ENCODE assay signal across 9 mouse cellular contexts in genomic region chr5:148554242-148554641, GRCm38 (mm10). TPM values are rescaled to one million over a fixed set of nuclear protein-coding genes. Genes with fewer than 3 reads are reported as not detected.
DNase-seq lines count a peak whose midpoint lies in the region; ATAC-seq and TF ChIP-seq lines count a peak whose summit lies in the region.
"Had no signal": no experiment of that assay in that cellular context is flagged by ENCODE, and none has a peak within 500 bp of the region (broad histone marks: within the 10 kb centered on the region; RNA-seq: fewer than 3 reads in every experiment).

No protein-coding gene starts in this region.

- intact Hi-C loops in left cerebral cortex, adult 2 months (cut with DNase I) = loop anchor here (5.0 kb wide), 2 partner anchors 222 to 498 kb away; no protein-coding TSS in a partner anchor

- WGBS in lung, embryonic 15.5 days = 32% methylated on average over 7 of the region's 7 CpGs
- WGBS in limb, embryonic 11.5 days = 12% methylated on average over 7 of the region's 7 CpGs
- 19% methylated on average over 7 of the region's 7 CpGs for WGBS in neural tube, embryonic 15.5 days

- H3K4me2 ChIP-seq in lung, embryonic 15.5 days = peak overlapping the region; percentile 9; the same call in 1 of the 2 replicates
- peak overlapping the region; percentile 31 for H3K4me2 ChIP-seq in limb, embryonic 11.5 days (ENCODE audit: low read depth, severe bottlenecking)
- peak overlapping the region; percentile 51 for H3K4me2 ChIP-seq in neural tube, embryonic 15.5 days

- no peak for ATAC-seq in lung, embryonic 15.5 days (ENCODE audit: borderline replicate concordance, extremely low read depth, low FRiP score, low TSS enrichment)
- ATAC-seq in limb, embryonic 11.5 days (ENCODE audit: insufficient number of reproducible peaks, low FRiP score, low TSS enrichment, low read depth) = no peak
- ATAC-seq in neural tube, embryonic 15.5 days (ENCODE audit: low FRiP score) = no peak

- no peak for TF ChIP-seq CTCF in left cerebral cortex, adult 2 months (IDR thresholded peaks at IDR 0.05)

- H3K36me3 ChIP-seq in lung, embryonic 15.5 days = no peaks in the 10 kb centered on the region
- H3K36me3 ChIP-seq in limb, embryonic 11.5 days (ENCODE audit: control insufficient read depth, insufficient read depth, low read length) = no peaks in the 10 kb centered on the region
- no peaks in the 10 kb centered on the region for H3K36me3 ChIP-seq in neural tube, embryonic 15.5 days
- H3K36me3 ChIP-seq: limb, embryonic 15.5 days had no signal

- peak; percentile 34 for DNase-seq in cerebellum, adult 9-11 months
- no peak for DNase-seq in cerebellum, postnatal 25 days
- no peak for DNase-seq in lung, postnatal 4 days
- DNase-seq in limb, embryonic 11.5 days (ENCODE audit: low spot score) = no peak
- no peak for DNase-seq in left cerebral cortex, adult 2 months (ENCODE audit: extremely low spot score in 1 of 2, low spot score in 2 of 2)
- DNase-seq in adrenal gland, adult 2 months = no peak

- no peaks in the 10 kb centered on the region for H3K9me3 ChIP-seq in lung, embryonic 15.5 days
- no peaks in the 10 kb centered on the region for H3K9me3 ChIP-seq in limb, embryonic 11.5 days (ENCODE audit: control insufficient read depth, low read length)
- H3K9me3 ChIP-seq in neural tube, embryonic 15.5 days (replicated peaks) = no peaks in the 10 kb centered on the region
- H3K9me3 ChIP-seq: limb, embryonic 15.5 days had no signal

- no peak overlapping the region for H3K4me3 ChIP-seq in lung, embryonic 15.5 days
- no peak overlapping the region for H3K4me3 ChIP-seq in limb, embryonic 11.5 days (ENCODE audit: low read depth, low read length)
- H3K4me3 ChIP-seq in neural tube, embryonic 15.5 days (replicated peaks) = 0 out of 2 replicates have a peak overlapping the region, but pooled peaks have one; percentile 23
- no peak overlapping the region for H3K4me3 ChIP-seq in left cerebral cortex, adult 2 months
- H3K4me3 ChIP-seq: limb, embryonic 15.5 days had no signal

- no peak overlapping the region for H3K27ac ChIP-seq in lung, embryonic 15.5 days
- no peak overlapping the region for H3K27ac ChIP-seq in limb, embryonic 11.5 days (replicated peaks; ENCODE audit: low read depth, low read length)
- no peak overlapping the region for H3K27ac ChIP-seq in neural tube, embryonic 15.5 days (replicated peaks)
- H3K27ac ChIP-seq in left cerebral cortex, adult 2 months = no peak overlapping the region
- H3K27ac ChIP-seq: limb, embryonic 15.5 days had no signal

- H3K4me1 ChIP-seq in lung, embryonic 15.5 days = peaks cover 24% of the 10 kb centered on the region
- peaks cover 11% of the 10 kb centered on the region for H3K4me1 ChIP-seq in limb, embryonic 11.5 days (ENCODE audit: control insufficient read depth, insufficient read depth, low read length)
- H3K4me1 ChIP-seq in neural tube, embryonic 15.5 days = peaks cover 36% of the 10 kb centered on the region

- H3K9ac ChIP-seq in lung, embryonic 15.5 days = no peak overlapping the region
- H3K9ac ChIP-seq in limb, embryonic 11.5 days (ENCODE audit: low read length) = no peak overlapping the region
- peak overlapping the region; percentile 31; the same call in 1 of the 2 replicates for H3K9ac ChIP-seq in neural tube, embryonic 15.5 days (replicated peaks)
- H3K9ac ChIP-seq: limb, embryonic 15.5 days had no signal

- H3K27me3 ChIP-seq in lung, embryonic 15.5 days = no peaks in the 10 kb centered on the region
- no peaks in the 10 kb centered on the region for H3K27me3 ChIP-seq in limb, embryonic 11.5 days (ENCODE audit: control insufficient read depth, insufficient read depth, low read length)
- H3K27me3 ChIP-seq in neural tube, embryonic 15.5 days (replicated peaks) = no peaks in the 10 kb centered on the region

RNA-seq across cellular contexts. Expression of gene Ubl3, which starts 1.7 kb away (rescaled TPM):
- polyA plus RNA-seq in lung, embryonic 15.5 days (2015; fragmentation: Nextera tagmentation; extraction: Ambion mirVana) = 85.2 and 88.1 TPM in 2 replicates
- 50.6 and 51.3 TPM in 2 replicates for polyA plus RNA-seq in limb, embryonic 11.5 days (2014; fragmentation: Nextera tagmentation; extraction: Ambion mirVana)
- polyA plus RNA-seq in neural tube, embryonic 15.5 days (2015; fragmentation: Nextera tagmentation; extraction: Ambion mirVana) = 98.3 and 98.4 TPM in 2 replicates
- total RNA-seq in left cerebral cortex, adult 2 months (2021) = 100 to 1,000 TPM; 234 to 252 TPM
- total RNA-seq in adrenal gland, adult 2 months (2021) = 100 to 1,000 TPM; 163 to 167 TPM
- 90.5 and 90.9 TPM in 2 replicates for polyA plus RNA-seq in adrenal gland, adult 2 months (2012; rRNA removed)
